27 mouse cellular contexts compared by ENCODE assay signal in genomic region chr2:126507477-126507876, GRCm38 (mm10). TPM values are rescaled to one million over a fixed set of nuclear protein-coding genes. Genes with fewer than 3 reads are reported as not detected.
DNase-seq lines count a peak whose midpoint lies in the region; ATAC-seq lines count a peak whose summit lies in the region.
"Had no signal": no experiment of that assay in that cellular context is flagged by ENCODE, and none has a peak within 500 bp of the region (broad histone marks: within the 10 kb centered on the region; RNA-seq: fewer than 3 reads in every experiment).

No protein-coding gene starts in this region.

- no peak overlapping the region for H3K4me2 ChIP-seq in hindbrain, embryonic 13.5 days
- H3K4me2 ChIP-seq: embryonic facial prominence, embryonic 13.5 days; embryonic facial prominence, embryonic 15.5 days; forebrain, embryonic 12.5 days had no signal

- no peaks in the 10 kb centered on the region for H3K4me1 ChIP-seq in hindbrain, embryonic 13.5 days (replicated peaks)
- no peaks in the 10 kb centered on the region for H3K4me1 ChIP-seq in hindbrain, embryonic 10.5 days (replicated peaks)
- H3K4me1 ChIP-seq: embryonic facial prominence, embryonic 13.5 days; embryonic facial prominence, embryonic 15.5 days; forebrain, embryonic 10.5 days; forebrain, embryonic 12.5 days had no signal

- H3K4me3 ChIP-seq in hindbrain, embryonic 13.5 days, result no peak overlapping the region
- no peak overlapping the region for H3K4me3 ChIP-seq in hindbrain, embryonic 10.5 days
- H3K4me3 ChIP-seq: embryonic facial prominence, embryonic 13.5 days; embryonic facial prominence, embryonic 15.5 days; erythroblast, embryonic 14.5 days; forebrain, embryonic 10.5 days; forebrain, embryonic 12.5 days had no signal

- H3K9me3 ChIP-seq in hindbrain, embryonic 13.5 days, result no peaks in the 10 kb centered on the region
- no peaks in the 10 kb centered on the region for H3K9me3 ChIP-seq in hindbrain, embryonic 10.5 days
- H3K9me3 ChIP-seq: embryonic facial prominence, embryonic 15.5 days; forebrain, embryonic 10.5 days; forebrain, embryonic 12.5 days; G1E had no signal

- no peaks in the 10 kb centered on the region for H3K27me3 ChIP-seq in hindbrain, embryonic 13.5 days
- no peaks in the 10 kb centered on the region for H3K27me3 ChIP-seq in hindbrain, embryonic 10.5 days (ENCODE audit: insufficient read depth, poor library complexity, severe bottlenecking)
- H3K27me3 ChIP-seq: CH12.LX; embryonic facial prominence, embryonic 13.5 days; embryonic facial prominence, embryonic 15.5 days; forebrain, embryonic 12.5 days had no signal

- ATAC-seq in megakaryocyte, adult 5-6 weeks (ENCODE audit: poor library complexity, severe bottlenecking), result peak; percentile 71
- no peak for ATAC-seq in hindbrain, embryonic 13.5 days (ENCODE audit: low FRiP score)
- ATAC-seq: activated CD4-positive, CD25-positive, alpha-beta regulatory T cell, adult 4 months; CD4-positive, CD25-positive, alpha-beta regulatory T cell, adult 4 months; forebrain, embryonic 14.5 days; forebrain, embryonic 16.5 days; Patski had no signal

- H3K27ac ChIP-seq in hindbrain, embryonic 13.5 days, result no peak overlapping the region
- no peak overlapping the region for H3K27ac ChIP-seq in hindbrain, embryonic 10.5 days
- H3K27ac ChIP-seq: embryonic facial prominence, embryonic 13.5 days; embryonic facial prominence, embryonic 15.5 days; forebrain, embryonic 10.5 days; forebrain, embryonic 12.5 days had no signal

- no peak overlapping the region for H3K9ac ChIP-seq in hindbrain, embryonic 13.5 days
- H3K9ac ChIP-seq: embryonic facial prominence, embryonic 13.5 days; embryonic facial prominence, embryonic 15.5 days; forebrain, embryonic 12.5 days had no signal

- DNase-seq in heart, adult 11 months, result peak; percentile 36
- no peak for DNase-seq in heart, postnatal 25 days (ENCODE audit: low spot score)
- no peak for DNase-seq in hindbrain, embryonic 10.5 days (ENCODE audit: low spot score)
- DNase-seq: adrenal gland, adult 8-10 months; adrenal gland, postnatal 14 days; adrenal gland, postnatal 36 days; B cell, adult 2 months; cerebellum, adult 11-12 months; cerebellum, adult 2 months; cerebellum, adult 9-10 months; cerebellum, postnatal 10 days; cerebellum, postnatal 25 days; embryo, embryonic 11 days had no signal

- intact Hi-C loops in heart, postnatal 25 days (cut with DNase I), result no loop called here

- no peaks in the 10 kb centered on the region for H3K36me3 ChIP-seq in hindbrain, embryonic 13.5 days
- no peaks in the 10 kb centered on the region for H3K36me3 ChIP-seq in hindbrain, embryonic 10.5 days
- H3K36me3 ChIP-seq: embryonic facial prominence, embryonic 13.5 days; embryonic facial prominence, embryonic 15.5 days; forebrain, embryonic 10.5 days; forebrain, embryonic 12.5 days; G1E had no signal

- WGBS in hindbrain, embryonic 13.5 days, result 93% methylated on average over 5 of the region's 5 CpGs
- WGBS in hindbrain, embryonic 10.5 days, result 89% methylated on average over 5 of the region's 5 CpGs

RNA-seq across cellular contexts. Expression of gene Atp8b4, which starts 7.0 kb away (rescaled TPM):
- total RNA-seq in heart, postnatal 25 days (2021), result under 1 TPM; 0.25 to 0.52 TPM
- total RNA-seq in megakaryocyte, adult 5-6 weeks (2015), result 108 TPM in 2 replicates
- 123 and 127 TPM in 2 replicates for total RNA-seq in megakaryocyte, adult 5-6 weeks (2017)
- polyA plus RNA-seq in hindbrain, embryonic 13.5 days (2015; fragmentation: Nextera tagmentation; extraction: Ambion mirVana), result 0.06 and 0.19 TPM in 2 replicates
- polyA plus RNA-seq in hindbrain, embryonic 10.5 days (2016; fragmentation: Nextera tagmentation; extraction: Ambion mirVana), result 0.09 and 0.17 TPM in 2 replicates
- polyA plus RNA-seq: erythroblast, embryonic 14.5 days; forebrain, embryonic 16.5 days had no signal

RNA-seq across cellular contexts. Expression of gene Slc27a2, which starts 44.7 kb away (rescaled TPM):
- under 1 TPM; 0.11 to 0.26 TPM for total RNA-seq in heart, postnatal 25 days (2021)
- not detected in 2 replicates for total RNA-seq in megakaryocyte, adult 5-6 weeks (2015)
- total RNA-seq in megakaryocyte, adult 5-6 weeks (2017), result 0.07 and 0.53 TPM in 2 replicates
- polyA plus RNA-seq in hindbrain, embryonic 13.5 days (2015; fragmentation: Nextera tagmentation; extraction: Ambion mirVana), result 6.4 and 6.7 TPM in 2 replicates
- 0.58 and 1.4 TPM in 2 replicates for polyA plus RNA-seq in hindbrain, embryonic 10.5 days (2016; fragmentation: Nextera tagmentation; extraction: Ambion mirVana)
- total RNA-seq: CH12.LX had no signal
- polyA plus RNA-seq: activated CD4-positive, CD25-positive, alpha-beta regulatory T cell, adult 4 months; CD4-positive, CD25-positive, alpha-beta regulatory T cell, adult 4 months; erythroblast, embryonic 14.5 days; G1E; Patski had no signal

Comparison
In these comparisons a context has a peak if more than half of its experiments do, and no peak if none do; other contexts are left out.
1. RNA of gene Atp8b4, which starts 7.0 kb away (total RNA-seq): 108 to 127 TPM in megakaryocyte, adult 5-6 weeks; 0.25 to 0.52 TPM in heart, postnatal 25 days; every median in the first group is over 10 times any median in the second.